ENCODE assay signal across 8 mouse cellular contexts in the genomic region with DNA sequence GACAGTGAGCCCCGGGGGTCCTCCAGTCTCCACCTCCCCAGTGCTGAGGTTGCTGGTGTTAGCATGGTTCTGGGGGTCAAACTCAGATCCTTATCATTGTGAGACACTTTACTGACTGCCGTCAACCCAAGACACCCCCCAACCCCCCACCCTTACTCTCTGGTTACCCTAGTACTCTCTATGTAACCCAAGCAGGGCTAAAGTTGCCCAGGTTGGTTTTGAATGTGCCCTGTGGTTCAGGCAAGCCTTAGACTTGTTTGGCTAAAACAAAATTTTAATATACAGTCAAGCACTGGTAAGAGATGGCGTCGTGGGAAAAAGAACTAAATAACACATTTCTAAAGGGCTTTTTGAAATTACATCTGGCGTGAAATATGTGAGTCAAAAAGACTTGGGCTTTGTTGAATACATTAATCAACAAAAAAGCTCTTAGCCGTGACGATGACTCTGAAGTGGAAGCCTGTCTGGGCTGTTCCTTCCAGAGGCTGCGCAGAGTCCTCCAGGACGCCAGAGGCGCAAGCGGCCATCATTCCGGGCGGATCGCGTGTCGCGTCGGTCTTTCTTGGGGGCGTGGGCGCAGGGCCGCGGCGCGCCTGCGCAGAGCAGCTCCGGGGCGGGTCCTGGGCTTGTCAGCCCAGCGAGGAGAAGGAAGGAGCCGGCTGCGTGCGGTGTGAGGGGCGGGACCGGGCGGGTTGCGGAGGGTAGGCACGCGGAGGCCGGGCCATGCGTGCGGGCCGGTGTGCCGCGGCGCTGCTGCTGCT. TPM values are rescaled to one million over a fixed set of nuclear protein-coding genes. Genes with fewer than 3 reads are reported as not detected.
DNase-seq lines count a peak whose midpoint lies in the region; ATAC-seq and TF ChIP-seq lines count a peak whose summit lies in the region.

A gene (plus strand): TSS at position 590 of the 761 bp plus-strand sequence.

- no peaks in the 10 kb centered on the region for H3K9me3 ChIP-seq in hindbrain, embryonic 13.5 days

- H3K4me2 ChIP-seq in hindbrain, embryonic 13.5 days, result peak within 1 kb of the TSS; percentile 91

- TF ChIP-seq CTCF in Patski (IDR thresholded peaks at IDR 0.05), result peak; percentile 99

- CTCF ChIA-PET in Patski (lab: Charles Lee), result interaction anchor here (0.9 to 1.6 kb wide), 4 partner anchors 11 to 91 kb away, joined by 3 to 4 read pairs (median 4); no protein-coding TSS in a partner anchor

- in situ Hi-C loops in Patski (cut with MboI; ENCODE audit: low pct_unique_long_range_greater_than_20kb), result no loop called here

- 6% methylated on average over 42 of the region's 44 CpGs for WGBS in hindbrain, embryonic 13.5 days

- ATAC-seq in Patski, result peak; percentile 92
- ATAC-seq in hindbrain, embryonic 13.5 days (ENCODE audit: low FRiP score), result peak; percentile 95

- peak within 1 kb of the TSS; percentile 89 for H3K4me3 ChIP-seq in hindbrain, embryonic 13.5 days

- H3K27ac ChIP-seq in hindbrain, embryonic 13.5 days, result peak within 1 kb of the TSS; percentile 70; the same call in 1 of the 2 replicates

- H3K36me3 ChIP-seq in hindbrain, embryonic 13.5 days, result peaks cover 7% of the 10 kb centered on the region

- H3K4me1 ChIP-seq in hindbrain, embryonic 13.5 days (replicated peaks), result peaks cover 19% of the 10 kb centered on the region

- H3K9ac ChIP-seq in hindbrain, embryonic 13.5 days, result peak within 1 kb of the TSS; percentile 90

- peak; percentile 81 for DNase-seq in Patski (ENCODE audit: low read depth, low spot score)
- peak; percentile 97 to 98 for DNase-seq in cerebellum, postnatal 14 days
- peak; percentile 89 to 92 for DNase-seq in frontal cortex, postnatal 14 days (ENCODE audit: low spot score in 2 of 2)
- DNase-seq in layer of hippocampus, postnatal 25 days (ENCODE audit: extremely low spot score in 1 of 2, low spot score in 1 of 2), result peak; percentile 95 to 99
- DNase-seq in lung, postnatal 25 days (ENCODE audit: low spot score), result peak; percentile 96
- DNase-seq in retina, embryonic 14.5 days (ENCODE audit: low spot score), result peak; percentile 98
- DNase-seq in thymus, postnatal 4 days, result peak; percentile 98

- POLR2A ChIA-PET in Patski (lab: Charles Lee), result no interaction called here

- no peaks in the 10 kb centered on the region for H3K27me3 ChIP-seq in Patski
- H3K27me3 ChIP-seq in hindbrain, embryonic 13.5 days, result peaks cover 16% of the 10 kb centered on the region; the same call in 1 of the 2 replicates

RNA-seq across cellular contexts. Expression of the gene that starts here (rescaled TPM):
- polyA plus RNA-seq in Patski (2021), result 100 TPM
- polyA plus RNA-seq in hindbrain, embryonic 13.5 days (2015; fragmentation: Nextera tagmentation; extraction: Ambion mirVana), result 37.2 and 37.7 TPM in 2 replicates
- total RNA-seq in layer of hippocampus, postnatal 25 days (2021), result 100 to 1,000 TPM; 103 to 109 TPM

Comparison
In these comparisons a context has a peak if more than half of its experiments do, and no peak if none do; other contexts are left out.
1. Peak in every context shown above with its lines: DNase-seq, ATAC-seq, H3K4me3 ChIP-seq and H3K27ac ChIP-seq.